Mouse (Mus musculus): ENCODE data around the gene Sorl1. TPM values are rescaled to one million over a fixed set of nuclear protein-coding genes. Genes with fewer than 3 reads are reported as not detected.

The Sorl1 gene
- polyA plus RNA-seq, 1 experiment from 2014 or later, result 1.0 TPM

DNA sequence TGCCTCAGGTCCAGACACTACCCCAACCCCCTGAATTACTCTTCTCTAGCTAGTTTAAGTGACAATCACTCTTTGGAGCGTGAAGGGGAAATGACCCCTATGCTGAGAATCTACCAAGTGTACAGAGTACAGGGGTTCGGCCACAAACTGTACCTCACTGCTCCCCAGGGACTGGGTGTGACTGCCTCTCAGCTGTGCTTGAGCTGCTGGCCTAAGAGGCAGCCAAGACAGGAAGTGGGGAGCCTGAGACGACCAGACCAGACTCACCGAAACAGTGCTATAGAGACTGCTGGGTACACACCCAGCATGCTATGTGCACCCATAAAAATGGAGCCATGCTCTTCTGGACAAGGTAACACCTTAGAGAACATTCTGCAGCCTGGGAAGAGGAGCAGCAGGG, 95.3 kb downstream of the Sorl1 start:
- Histone ChIP-seq H3K27ac (no peak overlapping the region), H3K4me3 (replicated peaks) (no peak overlapping the region), H3K4me2 (no peak overlapping the region), H3K9ac (no peak overlapping the region), H3K27me3 (no peaks in the 10 kb centered on the region), H3K36me3 (no peaks in the 10 kb centered on the region), H3K9me3 (replicated peaks) (no peaks in the 10 kb centered on the region), H3K4me1 (replicated peaks) (no peaks in the 10 kb centered on the region)
- DNase-seq (no peak), ATAC-seq (ENCODE audit: low read depth) (no peak)
- 29% methylated on average over 4 of the region's 4 CpGs for WGBS (ENCODE audit: insufficient replicate concordance)

DNA sequence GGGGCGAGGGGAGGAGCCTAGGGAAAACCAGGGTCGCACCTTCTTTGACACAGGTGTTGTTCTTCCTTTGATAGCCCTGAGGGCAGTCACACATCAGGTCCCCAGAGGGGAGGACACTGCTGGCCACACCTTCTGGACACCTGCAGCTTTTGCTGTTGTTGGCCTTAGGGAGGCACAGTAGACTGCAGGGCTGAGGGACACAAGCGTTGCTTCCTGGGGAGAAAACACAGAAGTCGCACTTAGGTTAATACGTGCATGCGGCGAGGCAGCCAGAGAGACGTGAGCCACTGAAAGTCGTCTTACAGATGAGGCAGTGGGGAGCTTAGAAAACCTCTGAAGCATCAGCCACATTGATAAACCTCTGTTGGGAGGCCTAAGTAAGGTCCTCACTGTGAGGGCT, 99.8 kb downstream of the Sorl1 start:
- no peak overlapping the region for H3K4me3 ChIP-seq (replicated peaks)
- ATAC-seq (ENCODE audit: low read depth) (no peak), DNase-seq (no peak)
- 64% methylated on average over 9 of the region's 9 CpGs for WGBS (ENCODE audit: insufficient replicate concordance)
- H3K4me2 ChIP-seq, result no peak overlapping the region
- no peaks in the 10 kb centered on the region for H3K9me3 ChIP-seq (replicated peaks)
- no peaks in the 10 kb centered on the region for H3K36me3 ChIP-seq
- H3K27me3 ChIP-seq, result no peaks in the 10 kb centered on the region
- no peak overlapping the region for H3K27ac ChIP-seq
- H3K9ac ChIP-seq, result no peak overlapping the region
- H3K4me1 ChIP-seq (replicated peaks), result no peaks in the 10 kb centered on the region

DNA sequence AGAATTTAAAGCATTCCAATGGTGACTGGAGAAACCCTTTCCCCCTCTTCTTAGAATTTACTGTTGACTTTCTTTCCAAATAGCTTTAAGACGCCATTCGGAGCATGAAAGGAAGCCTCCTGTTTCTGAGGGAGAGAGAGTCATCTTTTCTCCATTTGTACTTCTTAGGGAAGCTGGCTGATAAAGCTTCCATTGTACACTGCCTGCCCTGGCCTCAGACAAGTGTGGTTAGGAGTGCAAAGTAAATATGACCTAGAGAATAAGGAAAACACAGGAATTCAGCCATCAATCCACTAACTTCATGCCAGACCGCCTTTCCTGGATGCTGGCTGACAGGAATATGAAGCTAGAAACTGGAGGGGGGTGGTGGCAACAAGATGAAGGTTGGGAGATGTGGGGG, 100.7 kb downstream of the Sorl1 start:
- H3K9ac ChIP-seq, result no peak overlapping the region
- no peak overlapping the region for H3K4me2 ChIP-seq
- H3K4me3 ChIP-seq (replicated peaks), result no peak overlapping the region
- no peaks in the 10 kb centered on the region for H3K4me1 ChIP-seq (replicated peaks)
- H3K27me3 ChIP-seq, result no peaks in the 10 kb centered on the region
- H3K9me3 ChIP-seq (replicated peaks), result no peaks in the 10 kb centered on the region
- ATAC-seq (ENCODE audit: low read depth) (no peak), DNase-seq (no peak)
- no peak overlapping the region for H3K27ac ChIP-seq
- H3K36me3 ChIP-seq, result no peaks in the 10 kb centered on the region
- WGBS (ENCODE audit: insufficient replicate concordance), result 44% methylated on average over 3 of the region's 3 CpGs

DNA sequence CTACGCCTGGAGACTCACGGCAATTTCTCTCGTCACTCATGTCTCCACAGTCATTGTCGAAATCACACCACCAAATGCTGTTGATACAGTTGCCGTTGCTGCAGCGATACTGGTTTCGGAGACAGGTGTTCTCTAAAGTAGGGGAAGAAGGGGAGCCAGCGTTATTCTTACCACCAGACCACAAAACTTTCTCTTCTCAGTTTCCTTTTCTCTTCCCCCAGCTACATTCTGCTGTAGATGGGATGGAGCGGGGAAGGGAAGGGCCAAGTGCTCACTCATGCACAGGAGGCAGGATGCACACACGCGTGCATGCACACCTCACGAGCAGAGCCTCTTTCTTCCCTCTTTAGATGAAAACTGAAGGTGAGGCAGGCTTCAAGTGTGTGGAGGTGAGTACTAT, 101.8 kb downstream of the Sorl1 start:
- WGBS (ENCODE audit: insufficient replicate concordance), result 80% methylated on average over 12 of the region's 12 CpGs
- Histone ChIP-seq H3K4me3 (replicated peaks) (no peak overlapping the region), H3K27ac (no peak overlapping the region), H3K9me3 (replicated peaks) (no peaks in the 10 kb centered on the region), H3K9ac (no peak overlapping the region), H3K27me3 (no peaks in the 10 kb centered on the region), H3K4me2 (no peak overlapping the region), H3K4me1 (replicated peaks) (no peaks in the 10 kb centered on the region), H3K36me3 (no peaks in the 10 kb centered on the region)
- DNase-seq, result no peak
- ATAC-seq (ENCODE audit: low read depth), result no peak

DNA sequence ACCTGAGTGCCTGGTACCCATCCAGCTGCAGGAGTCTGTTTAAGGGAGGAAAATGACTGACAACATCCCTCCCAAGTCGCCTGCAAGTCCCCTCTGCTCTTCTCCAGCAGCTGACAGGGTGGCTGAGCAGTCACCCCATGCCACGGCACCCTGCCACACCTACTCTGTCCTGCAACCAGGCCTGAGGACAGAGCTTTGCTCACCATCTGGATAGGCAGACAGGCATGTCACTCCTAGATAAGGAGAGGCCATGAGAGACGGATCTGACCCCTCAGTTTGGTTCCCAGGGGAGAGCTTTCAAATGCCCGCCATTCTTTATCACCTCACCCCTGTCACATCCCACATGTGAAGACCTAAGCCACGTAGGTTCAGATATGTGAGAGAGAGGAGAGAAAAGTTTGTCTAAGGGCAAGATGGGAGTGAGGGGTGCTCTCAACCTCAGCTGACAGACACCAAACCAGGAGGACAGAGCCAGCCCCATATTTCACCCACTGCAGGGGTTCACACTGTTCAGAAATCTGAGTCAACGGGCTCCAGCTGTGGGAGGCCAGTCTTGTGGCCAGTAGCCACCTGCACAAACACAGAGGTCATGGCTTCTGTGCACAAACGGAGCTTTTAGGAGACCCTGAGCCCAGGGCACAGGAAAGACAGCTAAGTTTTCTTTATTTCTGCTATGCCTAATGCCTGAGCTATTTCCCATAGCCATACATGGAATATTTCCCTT, 104.6 kb downstream of the Sorl1 start:
- DNase-seq, result no peak
- Histone ChIP-seq H3K27ac (no peak overlapping the region), H3K4me2 (no peak overlapping the region), H3K9me3 (replicated peaks) (no peaks in the 10 kb centered on the region; the same call in 1 of the 2 replicates), H3K9ac (no peak overlapping the region), H3K27me3 (no peaks in the 10 kb centered on the region), H3K36me3 (no peaks in the 10 kb centered on the region), H3K4me3 (replicated peaks) (no peak overlapping the region), H3K4me1 (replicated peaks) (no peaks in the 10 kb centered on the region)
- ATAC-seq (ENCODE audit: low read depth), result 0 out of 2 replicates have a peak, but pooled peaks have one; percentile 31
- WGBS (ENCODE audit: insufficient replicate concordance), result 27% methylated on average over 7 of the region's 7 CpGs

DNA sequence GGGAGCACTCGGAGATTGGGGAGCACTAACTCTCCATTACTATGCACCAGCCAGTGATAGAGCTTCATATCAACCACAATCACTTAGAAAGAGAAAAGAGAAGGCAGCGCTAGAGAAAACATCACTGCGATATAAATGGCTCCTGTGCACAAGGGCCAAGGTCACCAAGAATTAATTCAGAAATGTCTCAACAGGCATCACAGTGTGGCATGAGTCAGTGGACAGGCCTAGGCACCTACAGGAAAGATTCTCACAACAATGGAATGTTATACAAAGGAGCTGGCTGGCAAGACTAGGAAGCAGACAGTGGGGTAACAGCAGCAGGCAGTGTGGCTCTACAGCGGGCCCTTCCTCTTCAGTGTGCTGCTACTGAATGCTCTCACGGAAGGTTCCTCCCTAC, 115.6 kb downstream of the Sorl1 start:
- no peak for DNase-seq
- H3K9ac ChIP-seq, result no peak overlapping the region
- no peaks in the 10 kb centered on the region for H3K36me3 ChIP-seq
- no peaks in the 10 kb centered on the region for H3K9me3 ChIP-seq (replicated peaks)
- H3K27ac ChIP-seq, result no peak overlapping the region
- H3K4me3 ChIP-seq (replicated peaks), result no peak overlapping the region
- no peaks in the 10 kb centered on the region for H3K4me1 ChIP-seq (replicated peaks)
- no peak overlapping the region for H3K4me2 ChIP-seq
- no peak for ATAC-seq (ENCODE audit: low read depth)
- WGBS (ENCODE audit: insufficient replicate concordance), result 66% methylated on average over 5 of the region's 5 CpGs
- no peaks in the 10 kb centered on the region for H3K27me3 ChIP-seq

DNA sequence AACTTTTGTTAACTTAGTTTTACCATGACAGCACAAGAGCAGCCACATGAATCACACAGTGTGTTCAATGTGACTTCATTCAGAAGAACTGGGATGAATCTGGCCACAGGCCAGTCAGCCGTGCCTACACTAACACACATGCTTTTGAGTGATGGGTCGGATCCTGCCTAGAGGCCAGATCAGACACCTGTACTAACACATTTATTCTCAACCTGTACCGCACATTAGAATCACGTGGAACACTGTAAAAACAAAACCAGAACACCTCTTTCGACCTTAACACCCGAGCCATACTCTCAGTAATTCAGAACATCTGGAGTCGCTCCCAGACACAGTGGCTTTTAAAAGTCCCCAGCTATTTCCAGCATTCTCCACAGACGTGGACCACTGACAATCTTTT, 119.0 kb downstream of the Sorl1 start:
- WGBS (ENCODE audit: insufficient replicate concordance), result 70% methylated on average over 8 of the region's 8 CpGs
- no peak overlapping the region for H3K9ac ChIP-seq
- no peaks in the 10 kb centered on the region for H3K36me3 ChIP-seq
- no peaks in the 10 kb centered on the region for H3K9me3 ChIP-seq (replicated peaks)
- no peak overlapping the region for H3K4me3 ChIP-seq (replicated peaks)
- ATAC-seq (ENCODE audit: low read depth) (no peak), DNase-seq (no peak)
- no peaks in the 10 kb centered on the region for H3K27me3 ChIP-seq
- no peak overlapping the region for H3K27ac ChIP-seq
- H3K4me2 ChIP-seq, result no peak overlapping the region
- no peaks in the 10 kb centered on the region for H3K4me1 ChIP-seq (replicated peaks)

DNA sequence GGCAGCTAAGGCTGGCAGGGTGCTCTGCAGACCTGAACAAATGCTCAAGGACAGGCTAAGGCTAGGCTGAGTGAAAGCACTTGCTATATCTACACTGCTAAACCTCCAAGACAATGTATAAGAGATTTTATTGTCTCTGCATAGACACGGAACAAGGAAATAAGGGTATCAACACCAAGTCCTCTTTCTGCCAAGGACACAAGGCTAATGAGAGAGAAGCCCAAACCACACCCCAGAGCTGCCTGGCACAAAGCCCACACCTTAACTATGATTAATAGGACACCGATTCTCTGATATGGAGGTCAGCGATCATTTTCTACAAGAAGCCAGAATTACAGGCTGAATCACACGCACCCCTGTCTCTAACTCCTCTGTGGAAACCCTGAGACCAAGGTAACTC, 120.0 kb downstream of the Sorl1 start:
- no peak for ATAC-seq (ENCODE audit: low read depth)
- no peak for DNase-seq
- 76% methylated on average over 4 of the region's 4 CpGs for WGBS (ENCODE audit: insufficient replicate concordance)
- Histone ChIP-seq H3K9me3 (replicated peaks) (no peaks in the 10 kb centered on the region), H3K4me3 (replicated peaks) (no peak overlapping the region), H3K27ac (no peak overlapping the region), H3K4me2 (no peak overlapping the region), H3K36me3 (no peaks in the 10 kb centered on the region), H3K4me1 (replicated peaks) (no peaks in the 10 kb centered on the region), H3K27me3 (no peaks in the 10 kb centered on the region), H3K9ac (no peak overlapping the region)

DNA sequence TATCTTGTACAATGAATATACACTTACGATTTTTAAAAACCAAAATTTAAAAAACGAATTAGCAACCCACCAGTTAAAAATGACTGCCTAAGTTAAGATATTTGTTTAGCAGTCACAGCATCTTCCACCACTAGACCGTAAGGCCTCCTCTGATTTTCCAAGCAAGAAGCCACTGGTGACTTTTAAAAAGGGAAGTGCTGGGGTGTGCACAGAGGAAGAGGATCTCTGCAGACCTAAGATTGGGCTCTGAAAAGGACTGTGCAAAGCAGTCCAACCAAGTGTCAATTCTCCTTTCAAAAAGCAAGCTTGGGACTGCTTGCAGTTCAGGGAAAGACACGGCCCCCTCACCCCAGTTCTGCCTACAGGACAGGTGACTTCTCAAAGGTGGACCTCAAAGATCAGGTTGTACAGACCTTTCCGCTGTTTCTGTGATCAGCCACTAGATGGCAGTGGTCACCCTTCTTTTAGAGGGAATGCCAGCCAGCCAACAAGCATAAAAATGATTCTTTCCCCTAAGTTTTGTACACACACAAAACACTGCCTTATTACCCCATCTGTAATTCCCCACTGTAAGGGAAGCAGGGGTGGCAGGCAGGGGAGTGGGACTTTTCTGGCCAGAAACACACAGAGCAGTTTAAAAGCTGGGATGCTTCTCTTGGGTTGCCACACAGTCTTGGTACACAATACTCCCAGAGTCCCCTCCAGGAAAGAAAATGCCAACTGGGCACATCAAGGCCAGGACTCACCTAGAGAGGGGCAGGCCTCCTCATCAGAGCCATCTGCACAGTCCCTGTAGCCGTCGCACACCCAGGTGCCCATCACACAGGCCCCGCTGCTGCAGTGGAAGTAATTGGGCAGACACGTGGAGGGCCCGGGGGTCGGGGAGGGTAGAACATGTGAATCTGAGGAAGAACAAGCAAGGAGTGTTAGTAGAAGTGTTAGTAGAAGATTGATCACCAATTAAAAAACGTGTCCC, 124.3 kb downstream of the Sorl1 start:
- no peaks in the 10 kb centered on the region for H3K9me3 ChIP-seq (replicated peaks)
- H3K4me3 ChIP-seq (replicated peaks), result no peak overlapping the region
- ATAC-seq (ENCODE audit: low read depth) (no peak), DNase-seq (no peak)
- no peak overlapping the region for H3K27ac ChIP-seq
- H3K4me1 ChIP-seq (replicated peaks), result no peaks in the 10 kb centered on the region
- no peaks in the 10 kb centered on the region for H3K36me3 ChIP-seq
- no peaks in the 10 kb centered on the region for H3K27me3 ChIP-seq
- H3K9ac ChIP-seq, result no peak overlapping the region
- 50% methylated on average over 12 of the region's 12 CpGs for WGBS (ENCODE audit: insufficient replicate concordance)
- H3K4me2 ChIP-seq, result no peak overlapping the region

DNA sequence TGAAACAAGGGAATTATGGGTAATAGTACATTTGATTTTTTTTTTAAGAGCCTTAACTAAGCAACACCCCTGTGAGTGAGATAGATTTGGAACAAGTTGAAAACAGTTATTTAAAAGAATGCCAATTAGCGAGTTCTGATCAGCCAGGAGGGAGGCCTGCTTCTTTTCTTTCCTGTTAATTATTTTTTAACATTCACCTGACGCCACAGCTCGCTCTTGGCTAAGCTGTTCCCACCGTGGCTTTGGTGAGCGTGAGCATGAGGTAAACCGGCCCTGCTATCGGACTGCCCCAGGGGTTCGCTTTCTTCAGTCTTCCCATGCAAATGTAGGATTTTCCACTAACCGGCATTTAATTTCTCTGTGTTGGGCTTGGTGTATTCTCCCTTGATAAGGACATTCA, 128.8 kb downstream of the Sorl1 start:
- WGBS (ENCODE audit: insufficient replicate concordance), result 81% methylated on average over 9 of the region's 9 CpGs
- no peaks in the 10 kb centered on the region for H3K27me3 ChIP-seq
- ATAC-seq (ENCODE audit: low read depth), result no peak

DNA sequence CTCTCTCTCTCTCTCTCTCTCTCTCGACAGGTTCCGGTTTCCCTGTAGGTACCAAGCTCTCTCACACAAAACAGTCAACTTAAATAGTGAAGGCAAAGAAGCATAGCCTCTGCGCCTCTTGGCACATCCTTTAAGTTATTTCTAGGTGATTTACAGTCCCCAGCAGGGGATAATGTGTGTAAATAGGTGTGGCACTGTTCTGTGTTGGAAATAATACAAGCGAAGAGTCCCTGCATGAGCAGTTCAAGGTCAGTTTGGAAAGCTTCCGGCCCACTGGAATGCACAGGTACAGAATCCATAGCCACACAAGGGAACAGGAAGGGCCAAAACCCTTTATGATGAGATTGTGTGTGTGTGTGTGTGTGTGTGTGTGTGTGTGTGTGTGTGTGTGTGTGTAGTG, 130.3 kb downstream of the Sorl1 start:
- no peak for ATAC-seq (ENCODE audit: low read depth)
- 86% methylated on average over 5 of the region's 5 CpGs for WGBS (ENCODE audit: insufficient replicate concordance)

More for the DNA sequence above, 128.8 kb downstream of the Sorl1 start:
- H3K36me3 ChIP-seq, result no peaks in the 10 kb centered on the region
- H3K9ac ChIP-seq, result no peak overlapping the region
- no peak overlapping the region for H3K4me2 ChIP-seq
- no peak overlapping the region for H3K27ac ChIP-seq
- no peak overlapping the region for H3K4me3 ChIP-seq (replicated peaks)
- no peak for DNase-seq
- no peaks in the 10 kb centered on the region for H3K9me3 ChIP-seq (replicated peaks)
- no peaks in the 10 kb centered on the region for H3K4me1 ChIP-seq (replicated peaks)

More for the DNA sequence above, 130.3 kb downstream of the Sorl1 start:
- DNase-seq, result no peak
- H3K4me2 ChIP-seq, result no peak overlapping the region
- no peak overlapping the region for H3K9ac ChIP-seq
- no peak overlapping the region for H3K27ac ChIP-seq
- H3K4me3 ChIP-seq (replicated peaks), result no peak overlapping the region
- H3K36me3 ChIP-seq, result no peaks in the 10 kb centered on the region
- H3K4me1 ChIP-seq (replicated peaks), result no peaks in the 10 kb centered on the region
- H3K27me3 ChIP-seq, result no peaks in the 10 kb centered on the region
- H3K9me3 ChIP-seq (replicated peaks), result no peaks in the 10 kb centered on the region
